Mouse (Mus musculus): Measurements from ENCODE around the gene Acly. TPM values are rescaled to one million over a fixed set of nuclear protein-coding genes. Genes with fewer than 3 reads are reported as not detected.

Acly gene
- total RNA-seq, 1 experiment from 2014 or later, result 805 TPM

DNA sequence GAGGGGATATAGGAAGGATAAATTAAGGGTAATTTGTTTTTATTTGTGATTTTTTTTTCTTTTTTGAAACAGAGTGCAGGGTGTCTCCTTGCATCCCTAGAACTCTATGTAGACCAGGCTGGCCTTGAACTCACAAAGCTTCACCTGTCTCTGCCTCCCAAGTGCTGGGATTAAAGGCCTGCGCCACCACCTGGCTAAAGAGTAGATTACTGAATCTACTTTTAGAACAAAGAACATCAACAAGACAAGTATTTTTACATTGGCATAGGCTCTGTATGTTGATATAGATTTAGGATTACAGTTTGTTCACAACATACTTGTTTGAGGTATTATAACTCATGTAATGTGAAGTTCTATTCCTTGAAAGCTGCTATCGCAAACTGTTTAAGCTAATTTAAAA lies 17.2 kb downstream of the Acly start:
- DNase-seq, result no peak

DNA sequence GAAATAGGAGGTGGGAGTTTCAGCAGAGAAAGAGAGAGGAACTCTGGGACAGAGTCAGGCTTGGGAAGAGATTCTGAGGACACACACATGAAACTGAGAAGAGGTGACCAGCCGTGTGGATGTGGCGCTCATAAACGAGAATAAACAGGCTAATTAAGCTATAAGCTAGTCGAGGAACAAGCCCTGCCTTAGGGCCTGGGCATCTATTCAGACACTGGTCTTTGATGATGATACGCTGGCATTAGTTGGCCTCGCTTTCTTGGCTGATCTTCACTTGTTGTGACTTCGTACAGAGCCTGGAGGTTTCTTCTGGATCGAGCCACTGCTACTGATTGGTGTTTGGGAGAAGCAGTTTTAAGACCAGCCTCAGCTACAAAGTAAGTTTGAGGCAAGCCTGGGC lies 21.8 kb downstream of the Acly start:
- DNase-seq, result no peak

GRCm38 (mm10) chr11:100504990-100505660 lies 22.7 kb downstream of the Acly start:
- DNase-seq, result peak; percentile 29

- DNase-seq, result no peak
Observed at GRCm38 (mm10) chr11:100501321-100501720, 26.5 kb downstream of the Acly start.

DNA sequence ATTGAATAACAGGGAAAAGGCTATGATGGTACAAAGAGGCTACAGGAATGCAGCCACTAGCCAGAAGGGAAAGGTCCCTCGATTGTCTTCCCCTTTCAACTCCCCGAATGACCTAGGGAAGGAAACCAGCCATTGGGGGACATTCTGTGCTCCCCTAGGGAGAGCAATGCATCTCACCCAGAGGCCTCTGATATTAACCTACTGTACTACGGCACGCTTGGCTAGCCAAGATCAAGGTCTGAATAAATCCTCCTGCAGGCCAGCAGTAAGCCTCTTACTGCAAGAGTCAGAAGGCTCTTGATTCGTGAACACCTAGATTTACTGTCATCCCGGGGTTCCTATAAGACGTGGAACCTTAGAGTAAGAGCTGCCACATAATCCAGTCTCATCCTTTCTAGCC lies 27.1 kb downstream of the Acly start:
- no peak for DNase-seq

GRCm38 (mm10) chr11:100500241-100500640 lies 27.6 kb downstream of the Acly start:
- no peak for DNase-seq

DNA sequence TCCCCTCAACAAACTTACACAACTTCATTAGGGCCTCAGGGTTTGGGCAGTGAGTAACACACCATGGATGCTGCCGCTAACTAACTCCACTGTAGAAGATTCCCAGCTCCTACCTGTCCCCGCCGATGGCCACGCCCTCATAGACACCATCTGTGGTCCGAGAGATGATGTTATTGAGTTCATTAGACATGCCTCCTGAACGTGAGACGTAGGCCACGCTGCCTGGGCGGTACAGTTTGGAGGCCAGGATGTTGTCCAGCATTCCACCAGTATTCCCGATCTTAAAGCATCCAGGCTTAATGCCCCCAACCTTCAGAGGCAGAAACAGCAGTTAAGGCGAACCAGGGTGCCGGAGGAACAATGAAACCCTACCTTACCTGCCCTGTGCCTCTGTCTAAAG lies 34.0 kb downstream of the Acly start:
- no peak for DNase-seq

- DNase-seq, result no peak
Observed at GRCm38 (mm10) chr11:100490951-100491350, 36.8 kb downstream of the Acly start.

DNA sequence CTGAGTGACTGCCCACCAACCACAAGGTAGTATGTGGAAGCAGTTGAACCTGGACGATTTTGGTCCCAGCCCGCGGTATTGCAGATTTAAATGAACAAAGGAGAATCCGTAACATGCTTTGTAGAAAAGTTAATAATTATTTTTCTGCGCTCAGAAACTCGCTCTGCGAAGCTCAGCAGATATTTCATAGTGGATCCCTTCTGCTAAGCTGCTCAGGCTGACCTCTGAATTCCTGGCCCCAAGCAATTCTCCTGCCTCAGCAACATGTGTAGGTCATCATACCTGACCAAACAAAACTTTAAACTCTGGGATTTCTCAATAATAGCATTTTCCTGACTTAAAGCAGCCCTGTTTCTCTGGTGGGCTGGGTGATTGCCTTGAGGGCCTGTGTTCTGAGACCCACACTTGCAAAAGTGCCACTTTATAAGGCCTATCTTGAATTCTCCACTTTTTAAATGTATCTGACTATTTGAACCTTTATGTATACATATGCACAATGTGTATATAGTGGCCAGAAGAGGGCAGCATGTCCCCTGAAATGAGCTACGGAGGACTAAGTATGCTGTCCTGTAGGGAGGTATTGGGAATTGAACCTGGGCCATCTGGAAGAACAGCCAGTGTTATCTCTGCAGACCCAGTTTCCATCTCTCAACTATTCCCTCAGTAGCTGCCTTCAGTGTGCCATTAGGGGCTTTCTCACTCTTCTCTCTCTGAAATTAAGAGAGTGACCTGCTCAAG lies 41.8 kb downstream of the Acly start:
- peak; percentile 38 for DNase-seq

DNA sequence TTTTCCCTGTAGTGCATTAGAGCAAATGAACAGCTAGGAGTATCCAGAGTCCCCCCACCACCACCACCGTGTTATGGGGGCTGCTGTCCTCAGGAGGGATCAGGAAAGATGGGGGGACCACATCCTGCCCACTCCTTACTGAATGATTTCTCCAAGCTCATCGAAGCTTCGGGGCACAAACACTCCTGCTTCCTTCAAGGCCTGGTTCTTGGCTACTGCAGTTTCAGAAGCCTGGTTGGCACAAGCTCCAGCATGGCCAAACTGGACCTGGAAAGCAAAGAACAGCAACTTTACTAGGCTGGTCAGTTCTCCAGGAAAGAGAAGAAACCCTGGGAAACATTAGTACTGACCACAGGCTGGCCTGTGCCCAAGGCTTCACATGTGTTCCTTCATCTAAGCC lies 43.3 kb downstream of the Acly start:
- DNase-seq, result no peak

DNA sequence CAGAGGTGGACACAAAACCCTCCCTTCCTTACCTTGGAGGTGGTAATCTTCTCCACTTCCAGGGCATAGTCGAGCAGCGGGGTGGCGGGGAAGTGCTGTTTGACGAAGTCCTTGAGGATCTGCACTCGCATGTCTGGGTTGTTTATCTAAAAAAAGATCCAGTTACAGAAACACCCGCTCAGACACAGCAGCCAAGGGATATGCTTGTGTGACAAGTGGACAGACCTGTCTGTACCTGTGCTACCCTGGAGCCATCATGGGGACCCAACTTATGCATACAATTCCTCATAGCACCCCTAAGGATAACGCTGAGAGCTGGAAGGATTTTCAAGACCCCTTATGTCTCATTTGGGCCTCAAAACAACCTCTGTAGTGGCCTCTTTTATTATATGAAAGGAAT lies 48.6 kb downstream of the Acly start:
- no peak for DNase-seq

DNA sequence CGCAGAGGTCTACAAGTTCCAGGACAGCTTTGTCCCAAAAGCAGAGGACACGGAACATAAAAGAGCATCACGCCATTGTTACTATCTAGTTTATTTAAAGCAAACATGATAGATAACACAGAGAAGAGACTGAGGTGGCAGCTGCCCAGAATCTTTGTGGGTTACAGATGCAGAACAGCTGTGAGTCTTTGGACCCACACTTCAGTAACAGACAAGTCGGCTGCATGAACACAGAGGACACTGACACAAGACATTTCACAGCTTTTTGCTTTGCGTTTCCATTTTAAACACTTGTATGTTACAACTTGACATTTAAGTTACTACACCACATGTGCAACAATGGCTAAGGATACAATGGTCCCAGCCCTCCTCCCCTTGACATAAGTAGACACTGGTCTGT lies 51.5 kb downstream of the Acly start:
- no peak for DNase-seq

GRCm38 (mm10) chr11:100472935-100473295 lies 54.9 kb downstream of the Acly start:
- DNase-seq, result no peak

DNA sequence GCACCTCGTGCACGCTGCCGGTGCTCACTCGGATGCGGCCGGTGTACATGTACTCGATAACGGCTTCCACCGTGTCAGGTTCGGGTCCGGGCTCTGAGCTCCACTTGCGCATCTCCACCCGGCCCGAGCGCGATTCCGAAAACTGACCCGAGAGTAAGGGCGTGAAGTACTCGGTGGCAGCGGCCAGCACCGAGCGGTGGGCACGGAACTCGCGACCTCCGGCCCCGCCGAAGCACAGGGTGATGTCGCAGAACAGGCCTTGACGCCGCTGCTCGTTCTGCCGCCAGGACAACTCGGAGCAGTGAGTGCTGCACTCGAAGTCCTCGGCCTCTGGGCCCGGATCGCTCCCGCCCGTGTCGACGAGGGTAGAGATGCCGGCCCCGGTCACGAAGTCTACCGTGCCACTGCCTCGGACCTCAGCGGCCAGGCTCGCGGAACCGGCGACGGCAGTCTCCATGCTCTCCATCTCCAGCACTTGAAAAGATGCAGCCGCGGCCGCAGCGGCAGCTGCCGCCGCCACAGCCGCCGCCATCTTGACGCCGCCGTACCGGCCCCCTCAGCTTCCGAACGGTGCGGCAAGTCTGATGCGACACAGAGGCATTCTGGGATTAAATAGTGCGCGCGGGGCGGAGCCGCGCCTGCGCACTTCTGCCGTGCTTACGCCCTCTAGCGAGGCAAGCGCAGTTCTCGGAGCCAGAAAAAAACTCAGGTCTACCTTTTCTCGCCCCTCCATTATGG lies 55.4 kb downstream of the Acly start, which contains the start of gene Klhl11:
Klhl11 (minus strand) TSS at position 545 of the 738 bp plus-strand sequence.
- DNase-seq, result peak; percentile 94

- no peak for DNase-seq
Observed at GRCm38 (mm10) chr11:100471352-100472196, 56.2 kb downstream of the Acly start.

DNA sequence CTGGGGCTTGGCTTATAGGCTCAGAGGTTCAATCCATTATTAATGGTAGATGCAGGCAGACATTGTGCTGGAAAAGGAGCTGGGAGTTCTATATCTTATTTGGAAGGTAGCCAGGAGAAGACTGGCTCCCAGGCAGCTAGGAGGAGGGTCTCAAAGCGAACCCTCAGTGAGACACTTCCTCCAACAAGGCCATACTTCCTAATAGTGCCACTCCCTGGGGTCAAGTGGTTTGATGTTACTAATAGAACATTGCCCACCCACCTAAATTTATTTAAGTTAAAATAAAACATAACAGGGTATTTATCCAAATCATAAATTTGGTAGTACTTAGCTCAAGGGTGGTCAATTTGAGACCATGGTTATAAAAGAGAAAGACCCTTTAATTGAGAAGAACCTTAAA lies 62.0 kb downstream of the Acly start:
- no peak for DNase-seq

DNA sequence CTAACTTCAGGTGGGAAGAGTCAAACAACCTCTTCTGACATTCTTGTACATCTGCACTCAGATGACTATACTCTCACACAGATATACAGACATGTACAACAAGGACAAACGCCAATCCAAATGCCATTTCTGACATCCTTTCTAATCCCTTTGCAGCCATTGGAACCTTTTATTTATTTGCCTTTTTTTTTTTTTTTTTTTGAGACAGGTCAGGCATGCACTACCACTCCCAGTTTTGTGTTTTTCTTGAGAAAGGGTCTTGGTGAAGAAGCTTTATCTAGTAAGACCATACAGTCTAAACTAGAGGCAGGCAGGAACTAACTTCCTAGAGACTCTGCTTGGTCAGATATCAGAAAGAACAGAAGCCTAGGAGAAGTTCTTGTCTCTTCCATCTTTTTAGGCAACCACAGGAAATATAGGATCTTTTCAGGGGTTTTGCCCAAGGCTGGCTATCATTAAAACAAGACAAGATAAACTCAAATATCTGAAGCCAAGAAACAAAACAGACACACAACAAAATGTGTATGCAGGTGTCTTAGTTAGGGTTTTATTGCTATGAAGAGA lies 62.5 kb downstream of the Acly start:
- no peak for DNase-seq

- DNase-seq, result no peak
Observed at GRCm38 (mm10) chr11:100462699-100463098, 65.1 kb downstream of the Acly start.

GRCm38 (mm10) chr11:100457711-100458110 lies 70.1 kb downstream of the Acly start:
- DNase-seq, result no peak

DNA sequence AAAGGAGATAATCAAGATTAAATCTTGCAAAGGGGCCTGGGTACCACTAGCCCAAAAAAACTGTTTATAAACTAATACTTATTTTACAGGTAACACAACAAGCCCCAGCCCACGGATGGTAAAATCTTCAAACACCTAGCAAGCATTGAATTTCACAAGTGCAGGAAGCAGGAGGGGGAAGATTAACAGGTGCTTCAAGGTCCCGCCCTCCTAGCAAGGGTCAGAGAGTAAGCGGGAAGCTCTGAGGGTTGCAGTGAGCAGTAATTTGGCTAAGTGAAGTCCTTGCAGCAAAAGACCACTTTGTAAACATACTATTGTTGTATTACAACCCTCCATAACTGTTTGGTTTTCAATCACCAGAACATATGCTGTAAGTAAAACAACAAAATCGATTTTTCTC lies 70.6 kb downstream of the Acly start:
- DNase-seq, result no peak

DNA sequence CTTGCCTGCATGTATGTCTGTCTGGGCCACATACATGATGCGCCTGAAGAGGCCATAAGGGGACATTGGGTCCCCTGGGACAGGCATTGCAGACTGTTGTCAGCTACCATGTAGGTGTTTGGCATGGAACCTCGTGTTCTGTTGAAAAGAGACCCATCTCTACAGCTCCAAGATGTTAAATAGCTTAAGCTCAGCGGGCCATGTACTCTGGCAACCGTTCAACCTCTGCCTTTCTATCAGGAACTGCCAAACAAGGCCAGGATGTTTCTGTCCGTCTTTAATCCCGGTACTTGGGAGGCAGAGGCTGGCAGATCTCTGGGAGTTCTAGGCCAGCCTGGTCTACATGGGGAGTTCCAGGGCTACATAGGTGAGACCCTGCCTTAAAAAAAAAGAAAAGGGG lies 85.2 kb downstream of the Acly start:
- DNase-seq, result no peak

GRCm38 (mm10) chr11:100441797-100442196 lies 86.0 kb downstream of the Acly start, which contains the start of the genes Nt5c3b and Klhl10:
Gene Nt5c3b, minus strand, starts transcription at chr11:100441808.
Gene Klhl10, plus strand, starts transcription at chr11:100441917.
- no peak for DNase-seq

Measured in adrenal gland, postnatal 14 days (tissue).